Mouse (Mus musculus): ENCODE measurements around the gene Zfp706. TPM values are rescaled to one million over a fixed set of nuclear protein-coding genes. Genes with fewer than 3 reads are reported as not detected.

The Zfp706 gene
- polyA plus RNA-seq, 1 experiment from 2014 or later, result 93.5 TPM

- H3K4me3 ChIP-seq (ENCODE audit: inconsistent target), result no peak overlapping the region
- no peaks in the 10 kb centered on the region for H3K79me2 ChIP-seq (ENCODE audit: inconsistent target)
Observed at GRCm38 (mm10) chr15:37031334-37032150, 24.0 kb upstream of the Zfp706 start.

GRCm38 (mm10) chr15:37030929-37031328 lies 23.4 kb upstream of the Zfp706 start:
- no peaks in the 10 kb centered on the region for H3K79me2 ChIP-seq (ENCODE audit: inconsistent target)
- WGBS (ENCODE audit: missing documents), result 87% methylated on average over 3 of the region's 3 CpGs
- H3K4me3 ChIP-seq (ENCODE audit: inconsistent target), result no peak overlapping the region
- H3K27ac ChIP-seq, result no peak overlapping the region
- H3K36me3 ChIP-seq (ENCODE audit: inconsistent target), result no peaks in the 10 kb centered on the region

More at GRCm38 (mm10) chr15:37031334-37032150, 24.0 kb upstream of the Zfp706 start:
- Histone ChIP-seq H3K36me3 (ENCODE audit: inconsistent target) (no peaks in the 10 kb centered on the region), H3K27ac (no peak overlapping the region)
- WGBS (ENCODE audit: missing documents), result 74% methylated on average over 6 of the region's 6 CpGs

DNA sequence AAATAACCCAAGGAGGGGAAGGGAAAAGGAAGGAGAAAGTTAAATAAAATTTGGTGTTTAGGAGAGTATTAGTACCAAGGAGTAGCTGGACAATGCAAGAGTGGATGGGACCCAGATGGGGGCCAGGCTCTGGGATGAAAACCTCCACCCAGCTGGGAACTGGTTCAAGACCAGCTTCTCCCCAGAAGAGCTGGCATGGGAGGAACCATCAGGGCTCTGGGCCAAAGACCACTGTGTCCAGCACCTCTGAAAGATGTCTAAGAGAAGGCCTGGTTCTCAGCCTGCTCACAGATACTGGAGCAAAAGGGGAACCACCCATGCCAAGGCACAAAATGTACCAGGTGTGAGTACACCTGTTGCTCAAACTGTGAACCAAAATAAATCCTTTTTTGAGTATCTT lies 20.4 kb upstream of the Zfp706 start:
- Histone ChIP-seq H3K4me3 (ENCODE audit: inconsistent target) (no peak overlapping the region), H3K79me2 (ENCODE audit: inconsistent target) (no peaks in the 10 kb centered on the region), H3K36me3 (ENCODE audit: inconsistent target) (no peaks in the 10 kb centered on the region), H3K27ac (no peak overlapping the region)

DNA sequence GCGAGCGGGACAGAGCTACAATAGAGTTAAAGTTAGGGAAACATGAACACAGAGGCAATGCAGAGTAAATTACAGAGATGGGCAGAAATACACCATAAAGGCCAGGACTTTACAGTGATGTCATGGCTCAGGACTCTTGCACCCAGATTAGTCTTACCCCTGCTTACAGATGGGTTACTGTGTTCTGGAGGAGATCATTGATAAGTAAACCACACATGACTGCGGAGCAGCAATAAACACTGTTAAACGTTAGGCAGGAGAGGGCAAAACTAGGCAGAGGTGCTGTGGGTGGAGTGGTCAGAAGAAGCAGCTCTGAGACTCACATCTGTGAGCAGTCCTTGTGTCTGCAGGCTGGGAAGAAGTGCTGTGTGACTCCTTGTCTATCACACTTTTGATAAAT lies 18.9 kb upstream of the Zfp706 start:
- WGBS (ENCODE audit: missing documents), result 90% methylated on average over 4 of the region's 4 CpGs
- no peaks in the 10 kb centered on the region for H3K79me2 ChIP-seq (ENCODE audit: inconsistent target)

DNA sequence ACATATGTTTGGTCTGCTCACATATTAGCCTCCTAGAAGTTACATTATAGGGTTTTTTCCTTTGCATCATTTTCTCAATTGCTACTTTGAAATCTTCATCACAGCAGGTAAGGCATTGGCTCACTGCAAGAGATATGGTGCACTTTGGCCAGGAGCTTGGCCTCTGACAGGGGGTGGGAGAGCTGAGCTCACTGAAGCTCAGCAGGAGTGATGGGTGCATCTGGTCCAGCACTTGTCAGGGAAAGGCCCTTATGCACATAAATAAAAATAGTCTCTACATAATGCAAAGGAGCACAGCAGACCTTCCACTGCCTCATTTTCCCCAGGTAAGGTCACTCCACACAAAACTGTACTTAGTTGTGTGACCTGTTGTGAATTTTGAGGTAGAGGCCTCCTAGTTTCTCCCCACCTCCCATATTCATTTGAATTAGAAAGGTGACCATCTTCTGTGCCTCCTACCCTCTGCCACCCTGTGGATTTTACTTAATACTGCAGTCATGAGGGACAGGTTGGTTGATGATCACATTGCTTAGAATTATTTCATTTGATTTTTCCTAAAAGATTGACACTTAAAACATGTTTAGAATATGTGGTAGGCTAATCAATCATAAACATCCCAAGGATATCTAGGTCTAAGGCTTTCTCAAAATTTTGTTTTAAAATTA lies 13.1 kb upstream of the Zfp706 start:
- Histone ChIP-seq H3K79me2 (ENCODE audit: inconsistent target) (no peaks in the 10 kb centered on the region), H3K36me3 (ENCODE audit: inconsistent target) (no peaks in the 10 kb centered on the region), H3K27ac (no peak overlapping the region), H3K4me3 (ENCODE audit: inconsistent target) (no peak overlapping the region)

More for the DNA sequence above, 18.9 kb upstream of the Zfp706 start:
- H3K27ac ChIP-seq, result no peak overlapping the region
- H3K36me3 ChIP-seq (ENCODE audit: inconsistent target), result no peaks in the 10 kb centered on the region
- no peak overlapping the region for H3K4me3 ChIP-seq (ENCODE audit: inconsistent target)

DNA sequence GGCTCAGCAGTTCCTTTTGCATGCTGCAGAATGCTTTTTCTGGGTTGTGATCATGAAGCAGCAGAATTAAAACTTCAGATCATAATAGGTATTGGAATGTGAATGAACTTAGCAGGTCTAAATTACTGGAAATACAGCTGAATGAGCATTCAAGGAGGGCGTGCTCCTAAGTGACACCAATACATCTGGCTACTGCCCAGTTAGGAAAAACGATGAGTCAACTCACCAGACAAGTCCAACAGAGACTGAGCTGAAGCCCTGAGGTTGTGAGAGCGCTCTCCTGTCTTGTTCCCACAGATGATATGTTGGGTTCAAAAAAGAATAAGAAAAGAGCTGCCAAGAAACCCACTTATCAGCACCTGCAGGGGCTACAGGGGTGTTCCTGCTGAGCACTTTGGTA lies 11.9 kb upstream of the Zfp706 start:
- no peaks in the 10 kb centered on the region for H3K79me2 ChIP-seq (ENCODE audit: inconsistent target)
- WGBS (ENCODE audit: missing documents), result 96% methylated on average over 3 of the region's 3 CpGs
- no peak overlapping the region for H3K4me3 ChIP-seq (ENCODE audit: inconsistent target)
- H3K27ac ChIP-seq, result no peak overlapping the region
- H3K36me3 ChIP-seq (ENCODE audit: inconsistent target), result no peaks in the 10 kb centered on the region

DNA sequence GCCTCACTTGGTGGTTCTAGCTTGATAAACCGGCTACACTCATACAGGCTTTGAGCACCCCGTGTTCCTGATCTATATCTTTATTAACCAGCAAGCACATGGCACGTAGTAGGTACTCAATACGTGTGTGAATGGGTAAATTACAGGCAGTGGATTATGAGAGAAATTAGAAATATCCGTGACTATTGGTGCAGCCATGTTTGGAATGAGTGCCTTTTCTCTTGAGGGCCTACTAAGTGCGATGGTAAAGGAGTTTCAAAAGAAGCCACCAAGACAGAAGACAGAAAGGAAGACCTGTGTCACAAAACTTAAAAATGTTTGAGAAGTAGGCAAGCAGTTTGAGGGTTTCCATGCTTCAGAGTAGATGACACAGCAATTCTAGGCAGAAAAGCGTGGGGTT lies 4.3 kb upstream of the Zfp706 start:
- H3K79me2 ChIP-seq (ENCODE audit: inconsistent target), result no peaks in the 10 kb centered on the region
- WGBS (ENCODE audit: missing documents), result 77% methylated on average over 7 of the region's 7 CpGs
- H3K4me3 ChIP-seq (ENCODE audit: inconsistent target), result no peak overlapping the region
- no peak overlapping the region for H3K27ac ChIP-seq
- H3K36me3 ChIP-seq (ENCODE audit: inconsistent target), result no peaks in the 10 kb centered on the region

- Histone ChIP-seq H3K36me3 (ENCODE audit: inconsistent target) (no peaks in the 10 kb centered on the region), H3K27ac (no peak overlapping the region), H3K4me3 (ENCODE audit: inconsistent target) (no peak overlapping the region), H3K79me2 (ENCODE audit: inconsistent target) (no peaks in the 10 kb centered on the region)
- WGBS (ENCODE audit: missing documents), result 92% methylated on average over 3 of the region's 3 CpGs
Observed at GRCm38 (mm10) chr15:37011316-37011715, 3.7 kb upstream of the Zfp706 start.

GRCm38 (mm10) chr15:37008546-37008945 lies 973 bp upstream of the Zfp706 start:
- H3K36me3 ChIP-seq (ENCODE audit: inconsistent target), result no peaks in the 10 kb centered on the region
- H3K27ac ChIP-seq, result no peak overlapping the region

GRCm38 (mm10) chr15:37007959-37008419 lies 416 bp upstream of the Zfp706 start:
- H3K27ac ChIP-seq, result 0 out of 2 replicates have a peak overlapping the region, but pooled peaks have one; percentile 7
- peaks cover 32% of the 10 kb centered on the region for H3K79me2 ChIP-seq (ENCODE audit: inconsistent target)
- 35% methylated on average over 8 of the region's 8 CpGs for WGBS (ENCODE audit: missing documents)
- peak overlapping the region; percentile 37 for H3K4me3 ChIP-seq (ENCODE audit: inconsistent target)
- peaks cover 1% of the 10 kb centered on the region; the same call in 1 of the 2 replicates for H3K36me3 ChIP-seq (ENCODE audit: inconsistent target)

More at GRCm38 (mm10) chr15:37008546-37008945, 973 bp upstream of the Zfp706 start:
- H3K79me2 ChIP-seq (ENCODE audit: inconsistent target), result peaks cover 27% of the 10 kb centered on the region
- no peak overlapping the region for H3K4me3 ChIP-seq (ENCODE audit: inconsistent target)

DNA sequence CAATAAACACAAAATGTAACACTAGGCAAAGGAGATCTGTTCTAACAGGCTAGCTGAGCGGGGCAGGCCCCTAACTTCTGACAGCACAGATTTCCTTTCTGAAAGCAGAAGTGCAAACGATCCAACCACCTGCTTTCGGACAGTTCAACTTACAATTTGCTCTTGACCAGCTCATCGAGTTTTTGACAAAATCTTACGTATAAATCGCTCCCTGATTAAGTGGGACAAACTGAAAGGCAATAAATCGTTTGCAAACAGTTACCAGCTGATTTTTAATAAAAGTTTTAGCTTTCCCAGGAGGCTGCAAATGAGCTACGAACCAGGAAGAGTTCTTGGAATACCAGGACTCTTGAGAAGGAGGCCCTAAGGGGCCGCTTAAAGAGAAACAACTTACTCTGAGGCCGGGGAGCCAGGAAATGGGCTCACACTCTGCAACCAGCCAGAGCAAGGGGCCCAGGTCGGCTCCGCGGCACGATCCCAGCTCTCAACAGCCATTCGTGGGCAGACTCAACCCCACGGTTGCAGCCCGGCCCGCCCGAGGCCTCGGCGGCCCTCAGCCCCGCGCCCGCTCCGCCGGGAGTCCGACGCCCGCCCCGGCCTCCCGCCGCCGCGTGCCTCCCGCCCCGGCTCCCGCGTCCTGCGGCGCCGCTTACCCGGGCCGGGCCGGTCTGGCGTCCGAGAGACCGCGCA lies 953 bp downstream of the Zfp706 start:
- under 1% methylated on average over 28 of the region's 48 CpGs for WGBS (ENCODE audit: missing documents)
- Histone ChIP-seq H3K79me2 (ENCODE audit: inconsistent target) (peaks cover 45% of the 10 kb centered on the region), H3K4me3 (ENCODE audit: inconsistent target) (peak overlapping the region; percentile 74), H3K36me3 (ENCODE audit: inconsistent target) (peaks cover 15% of the 10 kb centered on the region), H3K27ac (peak overlapping the region; percentile 89)

GRCm38 (mm10) chr15:37005793-37006474 lies 1.6 kb downstream of the Zfp706 start:
- H3K79me2 ChIP-seq (ENCODE audit: inconsistent target), result peaks cover 45% of the 10 kb centered on the region
- H3K36me3 ChIP-seq (ENCODE audit: inconsistent target), result peaks cover 21% of the 10 kb centered on the region
- peak overlapping the region; percentile 89 for H3K27ac ChIP-seq
- WGBS (ENCODE audit: missing documents), result 18% methylated on average over 7 of the region's 7 CpGs
- peak overlapping the region; percentile 74 for H3K4me3 ChIP-seq (ENCODE audit: inconsistent target)

GRCm38 (mm10) chr15:37004858-37005257 lies 2.7 kb downstream of the Zfp706 start:
- H3K27ac ChIP-seq, result no peak overlapping the region
- H3K4me3 ChIP-seq (ENCODE audit: inconsistent target), result no peak overlapping the region
- peaks cover 45% of the 10 kb centered on the region for H3K79me2 ChIP-seq (ENCODE audit: inconsistent target)
- H3K36me3 ChIP-seq (ENCODE audit: inconsistent target), result peaks cover 32% of the 10 kb centered on the region
- 69% methylated on average over 5 of the region's 5 CpGs for WGBS (ENCODE audit: missing documents)

DNA sequence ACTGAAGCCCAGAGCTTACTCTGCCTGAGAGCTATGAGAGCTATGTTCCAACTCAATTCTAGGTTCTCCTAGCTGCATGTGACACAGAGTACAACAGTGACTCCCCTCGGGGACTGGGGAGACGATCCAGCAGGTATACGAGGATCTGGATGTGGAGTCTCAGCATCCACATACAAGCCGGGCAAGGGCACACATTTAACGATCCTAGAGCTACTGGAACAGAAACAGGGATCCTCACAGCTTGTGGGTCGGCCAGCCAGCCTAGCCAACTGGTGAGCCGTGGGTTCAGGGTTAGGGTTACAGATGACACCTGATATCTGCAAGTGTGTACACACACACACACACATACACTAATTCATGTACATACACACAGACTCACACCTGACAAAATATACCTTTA lies 5.3 kb downstream of the Zfp706 start:
- Histone ChIP-seq H3K4me3 (ENCODE audit: inconsistent target) (no peak overlapping the region), H3K79me2 (ENCODE audit: inconsistent target) (peaks cover 45% of the 10 kb centered on the region), H3K27ac (no peak overlapping the region), H3K36me3 (ENCODE audit: inconsistent target) (peaks cover 57% of the 10 kb centered on the region)
- WGBS (ENCODE audit: missing documents), result 91% methylated on average over 7 of the region's 7 CpGs
